Mouse (Mus musculus) liver, embryonic 14 days (tissue): ENCODE results near the gene Gm14180. TPM values are rescaled to one million over a fixed set of nuclear protein-coding genes. Genes with fewer than 3 reads are reported as not detected.

Experiments used
- polyA plus RNA-seq: library from polyadenylated mRNA; depleted of rRNA; stranded (reverse); fragments of >200 nt; gene quantifications from 2 replicates; pipeline ENCODE4 v1.2.3, GENCODE M21; 2012; rRNA removed

Gene Gm14180
- not detected in 2 replicates for polyA plus RNA-seq

DNA sequence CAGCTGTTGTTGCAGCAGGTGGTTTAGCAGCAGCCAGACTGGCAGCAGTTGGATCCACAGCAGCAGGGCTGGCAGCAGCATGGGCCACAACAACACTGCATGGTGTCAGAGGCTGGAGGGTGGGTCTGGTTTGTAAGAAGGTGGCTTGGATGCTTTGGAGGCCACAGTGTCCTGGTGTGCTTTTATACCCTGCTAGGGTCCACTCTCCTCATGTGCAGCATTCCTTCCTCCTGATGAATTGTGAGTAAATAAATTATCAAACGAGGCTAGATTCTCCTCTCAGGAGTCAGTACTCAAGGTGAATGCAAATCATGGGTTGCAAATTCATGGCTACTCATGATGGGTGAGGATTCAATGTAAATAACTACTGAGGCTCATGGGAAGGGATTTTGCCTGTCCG, at the start of gene Gm14180:
Gene Gm14180, minus strand, starts transcription at position 101 of the 400 bp plus-strand sequence.

DNA sequence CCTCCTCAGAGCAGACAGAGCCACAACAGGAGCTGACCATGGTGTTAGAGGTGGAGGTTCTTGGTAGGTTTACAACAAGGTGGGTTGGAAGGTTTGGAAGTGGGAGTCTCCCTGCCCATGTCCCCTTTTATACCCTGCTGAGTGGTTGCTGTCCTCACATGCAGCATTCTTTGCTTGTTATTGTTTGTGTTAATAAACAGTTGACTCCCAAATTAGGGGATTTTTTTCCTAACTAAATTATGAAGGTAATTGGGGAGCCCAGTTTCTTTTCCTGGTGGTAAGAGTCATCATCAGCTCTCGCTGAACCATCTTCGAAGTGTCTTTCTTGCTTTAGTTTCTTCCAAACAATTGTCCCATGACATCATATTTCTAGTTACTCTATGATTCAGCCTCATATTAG, 46.5 kb upstream of the Gm14180 start, which contains the start of gene Krtap4-8:
Gene Krtap4-8, minus strand, starts transcription at position 101 of the 400 bp plus-strand sequence.

DNA sequence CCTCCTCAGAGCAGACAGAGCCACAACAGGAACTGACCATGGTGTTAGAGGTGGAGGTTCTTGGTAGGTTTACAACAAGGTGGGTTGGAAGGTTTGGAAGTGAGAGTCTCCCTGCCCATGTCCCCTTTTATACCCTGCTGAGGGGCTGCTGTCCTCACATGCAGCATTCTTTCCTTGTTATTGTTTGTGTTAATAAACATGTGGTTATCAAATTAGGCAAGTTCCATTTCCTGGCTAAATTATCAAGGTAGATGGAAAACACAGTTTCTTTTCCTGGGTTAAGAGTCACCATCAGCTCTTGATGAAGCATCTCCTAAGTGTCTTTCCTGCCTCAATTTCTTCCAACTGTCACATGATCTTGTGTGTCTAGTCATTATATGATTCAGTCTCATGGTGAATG, 38.7 kb upstream of the Gm14180 start, which contains the start of gene Gm11595:
Gene Gm11595, minus strand, starts transcription at position 101 of the 400 bp plus-strand sequence.

DNA sequence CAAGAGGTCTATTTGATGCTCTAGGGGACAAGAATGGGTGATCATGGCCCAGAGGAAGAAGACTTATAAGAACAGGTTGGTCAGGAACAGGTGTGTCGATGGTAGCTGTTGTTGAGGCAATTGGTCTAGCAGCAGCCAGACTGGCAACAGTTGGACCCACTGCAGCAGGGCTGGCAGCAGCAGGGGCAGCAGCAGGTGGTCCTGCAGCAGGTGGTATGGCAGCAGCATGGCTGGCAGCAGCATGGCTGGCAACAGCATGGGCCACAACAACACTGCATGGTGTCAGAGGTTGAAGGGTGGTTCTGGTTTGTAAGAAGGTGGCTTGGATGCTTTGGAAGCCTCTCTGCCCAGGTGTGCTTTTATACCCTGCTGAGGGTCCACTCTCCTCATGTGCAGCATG, 43.6 kb downstream of the Gm14180 start, which contains the start of gene Gm14190:
Gene Gm14190, minus strand, starts transcription at position 278 of the 400 bp plus-strand sequence.

Other genes with a start within 250 kb of the Gm14180 start
- 0.40 and 0.45 TPM in 2 replicates for gene Krt23, start 241.2 kb downstream of the Gm14180 start, polyA plus RNA-seq
- gene Krt39, start 213.0 kb downstream of the Gm14180 start, polyA plus RNA-seq, result not detected in 2 replicates
- not detected in 2 replicates for gene Krt40, start 191.1 kb downstream of the Gm14180 start, polyA plus RNA-seq
- not detected in 2 replicates for gene Krtap3-3, start 183.4 kb downstream of the Gm14180 start, polyA plus RNA-seq
- not detected in 2 replicates for gene Krtap3-2, start 177.4 kb downstream of the Gm14180 start, polyA plus RNA-seq
- gene Gm11939, start 174.8 kb downstream of the Gm14180 start, polyA plus RNA-seq, result not detected in 2 replicates
- gene Krtap3-1, start 167.7 kb downstream of the Gm14180 start, polyA plus RNA-seq, result not detected in 2 replicates
- not detected in 2 replicates for gene Krtap1-5, start 153.3 kb downstream of the Gm14180 start, polyA plus RNA-seq
- gene Krtap1-4, start 150.6 kb downstream of the Gm14180 start, polyA plus RNA-seq, result not detected in 2 replicates
- gene Krtap1-3, start 143.0 kb downstream of the Gm14180 start, polyA plus RNA-seq, result not detected in 2 replicates
- not detected in 2 replicates for gene Krtap9-3, start 136.2 kb downstream of the Gm14180 start, polyA plus RNA-seq
- not detected in 2 replicates for gene Gm11938, start 131.0 kb downstream of the Gm14180 start, polyA plus RNA-seq
- gene Gm11937, start 124.1 kb downstream of the Gm14180 start, polyA plus RNA-seq, result not detected in 2 replicates
- not detected in 2 replicates for gene Krtap2-4, start 119.4 kb downstream of the Gm14180 start, polyA plus RNA-seq
- gene Gm11562, start 113.9 kb downstream of the Gm14180 start, polyA plus RNA-seq, result not detected in 2 replicates
- gene Krtap4-1, start 106.1 kb downstream of the Gm14180 start, polyA plus RNA-seq, result not detected in 2 replicates
- not detected in 2 replicates for gene Krtap4-2, start 99.2 kb downstream of the Gm14180 start, polyA plus RNA-seq
- gene Krtap4-7, start 90.2 kb downstream of the Gm14180 start, polyA plus RNA-seq, result not detected in 2 replicates
- not detected in 2 replicates for gene Gm11555, start 84.1 kb downstream of the Gm14180 start, polyA plus RNA-seq
- gene Gm11563, start 75.3 kb downstream of the Gm14180 start, polyA plus RNA-seq, result not detected in 2 replicates
- gene Krtap4-6, start 68.3 kb downstream of the Gm14180 start, polyA plus RNA-seq, result not detected in 2 replicates
- not detected in 2 replicates for gene Gm14190, start 43.5 kb downstream of the Gm14180 start, polyA plus RNA-seq
- gene Gm11595, start 38.6 kb upstream of the Gm14180 start, polyA plus RNA-seq, result not detected in 2 replicates
- gene Krtap4-8, start 46.4 kb upstream of the Gm14180 start, polyA plus RNA-seq, result not detected in 2 replicates
- not detected in 2 replicates for gene Krtap4-9, start 50.9 kb upstream of the Gm14180 start, polyA plus RNA-seq
- gene Gm11596, start 59.2 kb upstream of the Gm14180 start, polyA plus RNA-seq, result not detected in 2 replicates
- not detected in 2 replicates for gene Gm11569, start 64.6 kb upstream of the Gm14180 start, polyA plus RNA-seq
- not detected in 2 replicates for gene Gm11554, start 70.2 kb upstream of the Gm14180 start, polyA plus RNA-seq
- not detected in 2 replicates for gene Krtap4-13, start 75.6 kb upstream of the Gm14180 start, polyA plus RNA-seq
- not detected in 2 replicates for gene Gm11564, start 81.4 kb upstream of the Gm14180 start, polyA plus RNA-seq
- gene 2300003K06Rik, start 103.8 kb upstream of the Gm14180 start, polyA plus RNA-seq, result not detected in 2 replicates
- gene Krtap4-16, start 117.3 kb upstream of the Gm14180 start, polyA plus RNA-seq, result 0.09 and 0.10 TPM in 2 replicates
- not detected in 2 replicates for gene Gm11568, start 123.6 kb upstream of the Gm14180 start, polyA plus RNA-seq
- not detected in 2 replicates for gene Gm11559, start 130.2 kb upstream of the Gm14180 start, polyA plus RNA-seq
- not detected in 2 replicates for gene Krtap9-1, start 139.1 kb upstream of the Gm14180 start, polyA plus RNA-seq
- gene Gm11567, start 144.9 kb upstream of the Gm14180 start, polyA plus RNA-seq, result not detected in 2 replicates
- gene Krtap31-1, start 173.6 kb upstream of the Gm14180 start, polyA plus RNA-seq, result not detected in 2 replicates
- not detected in 2 replicates for gene Gm11565, start 180.5 kb upstream of the Gm14180 start, polyA plus RNA-seq
- not detected in 2 replicates for gene Krtap31-2, start 202.0 kb upstream of the Gm14180 start, polyA plus RNA-seq
- gene Krtap9-5, start 214.2 kb upstream of the Gm14180 start, polyA plus RNA-seq, result not detected in 2 replicates
- not detected in 2 replicates for gene Krtap29-1, start 244.8 kb upstream of the Gm14180 start, polyA plus RNA-seq